Mouse (Mus musculus) myocyte (in vitro differentiated cells): ENCODE measurements around the gene Myb. TPM values are rescaled to one million over a fixed set of nuclear protein-coding genes. Genes with fewer than 3 reads are reported as not detected.

Experiments used
- H3K27me3 ChIP-seq: one replicate; pipeline ENCODE4 v1.6.1; 2011; ENCODE audit not compliant: control insufficient read depth, insufficient read depth, insufficient read length
- H3K36me3 ChIP-seq: one replicate; pipeline ENCODE4 v1.6.1; 2011; ENCODE audit not compliant: control insufficient read depth, insufficient read depth
- H3K4me2 ChIP-seq: one replicate; pipeline ENCODE4 v1.6.1; 2011; ENCODE audit warnings: low read depth, control low read depth
- H3K4me3 ChIP-seq: one replicate; pipeline ENCODE4 v1.5.1; 2011; ENCODE audit warnings: mild to moderate bottlenecking, control low read depth, moderate library complexity
- H3K79me2 ChIP-seq: one replicate; pipeline ENCODE4 v1.6.1; 2011; ENCODE audit not compliant: control insufficient read depth, insufficient read depth
- H3ac ChIP-seq: one replicate; pipeline ENCODE4 v1.6.1; 2011; ENCODE audit not compliant: control insufficient read depth, insufficient read length
- CEBPB ChIP-seq: IDR thresholded peaks from 2 replicates; pipeline ENCODE4 v1.6.1; 2011; ENCODE audit warnings: mild to moderate bottlenecking, moderate library complexity; ENCODE audit not compliant: poor library complexity, insufficient read depth, severe bottlenecking
- E2F4 ChIP-seq: IDR thresholded peaks from one replicate; pipeline ENCODE4 v1.6.1; 2011; ENCODE audit warnings: mild to moderate bottlenecking, control low read depth, moderate library complexity; ENCODE audit not compliant: insufficient read depth
- MAX ChIP-seq: IDR thresholded peaks from one replicate; pipeline ENCODE4 v1.6.1; 2011; ENCODE audit warnings: low read depth, mild to moderate bottlenecking, control low read depth
- MYOD1 ChIP-seq, 3 experiments: IDR thresholded peaks; one replicate each; pipeline ENCODE4 v1.6.1; 2011; ENCODE audit warnings: control low read depth in 2 of 3, low read depth in 2 of 3, mild to moderate bottlenecking in 2 of 3, moderate library complexity in 1 of 3; ENCODE audit not compliant: insufficient read length in 2 of 3, control insufficient read depth in 1 of 3
- MYOG ChIP-seq, 3 experiments: IDR thresholded peaks; one replicate each; pipeline ENCODE4 v1.6.1; 2011; ENCODE audit warnings: control low read depth in 2 of 3, low read depth in 2 of 3, mild to moderate bottlenecking in 2 of 3; ENCODE audit not compliant: insufficient read length in 2 of 3, control insufficient read depth in 1 of 3, insufficient read depth in 1 of 3
- POLR2A ChIP-seq: IDR thresholded peaks from one replicate; pipeline ENCODE4 v1.6.1; 2011; ENCODE audit warnings: low read depth, mild to moderate bottlenecking, control low read depth, moderate library complexity; ENCODE audit not compliant: insufficient read length
- POLR2AphosphoS2 ChIP-seq: IDR thresholded peaks from one replicate; pipeline ENCODE4 v1.6.1; 2011; ENCODE audit warnings: low read depth, control low read depth; ENCODE audit not compliant: insufficient read length
- REST ChIP-seq: IDR thresholded peaks from one replicate; pipeline ENCODE4 v1.6.1; 2011; ENCODE audit warnings: mild to moderate bottlenecking, control low read depth, moderate library complexity; ENCODE audit not compliant: insufficient read depth, insufficient read length
- SRF ChIP-seq: IDR thresholded peaks from one replicate; pipeline ENCODE4 v1.6.1; 2011; ENCODE audit warnings: low read depth; ENCODE audit not compliant: control insufficient read depth, insufficient read length
- TCF12 ChIP-seq: IDR thresholded peaks from one replicate; pipeline ENCODE4 v1.6.1; 2011; ENCODE audit warnings: mild to moderate bottlenecking, control low read depth; ENCODE audit not compliant: poor library complexity, insufficient read depth, severe bottlenecking
- TCF3 ChIP-seq: IDR thresholded peaks from one replicate; pipeline ENCODE4 v1.6.1; 2011; ENCODE audit warnings: low read depth, control low read depth; ENCODE audit not compliant: insufficient read length
- USF1 ChIP-seq: IDR thresholded peaks from one replicate; pipeline ENCODE4 v1.6.1; 2011; ENCODE audit warnings: low read depth, mild to moderate bottlenecking, control low read depth, moderate library complexity
- polyA plus RNA-seq: library from polyadenylated mRNA; unstranded; fragments of >200 nt; fragmentation: generic; extraction: Trizol; gene quantifications from one replicate; pipeline ENCODE4 v1.2.1, GENCODE M21; 2012; ENCODE audit warnings: missing spikeins

The Myb gene
- polyA plus RNA-seq, 1 experiment: 0.02 TPM

- peak overlapping the region; percentile 97 for H3K4me2 ChIP-seq
- peaks cover 38% of the 10 kb centered on the region for H3K27me3 ChIP-seq
- no peaks in the 10 kb centered on the region for H3K79me2 ChIP-seq
- TF ChIP-seq TCF3 (no peak), MYOG (IDR thresholded peaks at IDR 0.05; ENCODE audit: control insufficient read depth in 1 of 3, insufficient read depth in 1 of 3, insufficient read length in 2 of 3, low read depth in 2 of 3) (peak in 1 of 3 experiments; percentile 39), USF1 (no peak), MYOD1 (IDR thresholded peaks at IDR 0.05; ENCODE audit: control insufficient read depth in 1 of 3, insufficient read length in 2 of 3, low read depth in 2 of 3) (peak in 2 of 3 experiments; percentile 3 to 36), E2F4 (no peak), MAX (no peak), TCF12 (no peak), POLR2AphosphoS2 (no peak)
- no peaks in the 10 kb centered on the region for H3K36me3 ChIP-seq
- peak overlapping the region; percentile 17 for H3K4me3 ChIP-seq
- H3ac ChIP-seq: peak overlapping the region; percentile 20
Observed at GRCm38 (mm10) chr10:21159697-21160394, 938 bp downstream of the Myb start.

- TF ChIP-seq REST: no peak
- TF ChIP-seq E2F4: no peak
- TF ChIP-seq POLR2A: no peak
- peaks cover 38% of the 10 kb centered on the region for H3K27me3 ChIP-seq
- H3K4me3 ChIP-seq: peak overlapping the region; percentile 17
- H3K36me3 ChIP-seq: no peaks in the 10 kb centered on the region
- H3K4me2 ChIP-seq: peak overlapping the region; percentile 97
- H3ac ChIP-seq: peak overlapping the region; percentile 20
- H3K79me2 ChIP-seq: no peaks in the 10 kb centered on the region
Observed at GRCm38 (mm10) chr10:21158918-21159443, 1.8 kb downstream of the Myb start.

GRCm38 (mm10) chr10:21158111-21158917, 2.5 kb downstream of the Myb start:
- Histone ChIP-seq H3K79me2 (no peaks in the 10 kb centered on the region), H3K4me3 (peak overlapping the region; percentile 17), H3K36me3 (no peaks in the 10 kb centered on the region), H3K27me3 (peaks cover 38% of the 10 kb centered on the region), H3K4me2 (peak overlapping the region; percentile 97), H3ac (no peak overlapping the region)
- TF ChIP-seq MYOG (IDR thresholded peaks at IDR 0.05; ENCODE audit: control insufficient read depth in 1 of 3, insufficient read depth in 1 of 3, insufficient read length in 2 of 3, low read depth in 2 of 3) (no peak), POLR2AphosphoS2 (no peak), TCF12 (no peak), POLR2A (no peak), TCF3 (no peak), MAX (no peak), CEBPB (no peak), REST (no peak), E2F4 (no peak), MYOD1 (IDR thresholded peaks at IDR 0.05; ENCODE audit: control insufficient read depth in 1 of 3, insufficient read length in 2 of 3, low read depth in 2 of 3) (no peak), USF1 (no peak), SRF (no peak)

DNA sequence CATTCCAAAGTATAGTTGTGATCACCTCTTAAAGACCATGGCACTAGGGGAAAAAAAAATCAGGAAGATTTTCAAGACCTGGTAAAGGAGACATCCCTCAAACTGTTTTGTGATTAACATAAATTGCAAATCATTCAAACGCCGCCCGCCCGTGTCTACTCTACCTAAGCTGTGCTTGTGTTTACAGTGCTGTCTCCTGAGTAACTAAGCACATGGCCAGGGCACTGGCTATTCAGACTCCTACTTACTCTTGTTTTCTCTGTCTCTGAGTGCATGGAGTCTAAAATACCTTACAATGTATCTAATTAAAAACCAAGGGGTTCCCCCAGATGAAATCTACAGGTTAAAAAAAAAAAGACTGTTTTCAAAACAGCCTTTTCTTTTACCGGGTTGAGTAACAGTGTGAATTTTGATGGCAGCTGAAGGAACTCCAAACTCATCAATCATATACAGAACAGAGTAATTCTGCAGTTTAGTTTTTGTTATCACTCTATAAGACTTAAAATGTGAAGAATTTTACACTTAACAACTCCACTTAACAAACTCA, 3.8 kb downstream of the Myb start:
- no peaks in the 10 kb centered on the region for H3K36me3 ChIP-seq
- H3K4me3 ChIP-seq: no peak overlapping the region
- TF ChIP-seq MYOG (IDR thresholded peaks at IDR 0.05; ENCODE audit: control insufficient read depth in 1 of 3, insufficient read depth in 1 of 3, insufficient read length in 2 of 3, low read depth in 2 of 3): no peak
- no peak overlapping the region for H3ac ChIP-seq
- H3K4me2 ChIP-seq: no peak overlapping the region
- peaks cover 38% of the 10 kb centered on the region for H3K27me3 ChIP-seq
- H3K79me2 ChIP-seq: no peaks in the 10 kb centered on the region

DNA sequence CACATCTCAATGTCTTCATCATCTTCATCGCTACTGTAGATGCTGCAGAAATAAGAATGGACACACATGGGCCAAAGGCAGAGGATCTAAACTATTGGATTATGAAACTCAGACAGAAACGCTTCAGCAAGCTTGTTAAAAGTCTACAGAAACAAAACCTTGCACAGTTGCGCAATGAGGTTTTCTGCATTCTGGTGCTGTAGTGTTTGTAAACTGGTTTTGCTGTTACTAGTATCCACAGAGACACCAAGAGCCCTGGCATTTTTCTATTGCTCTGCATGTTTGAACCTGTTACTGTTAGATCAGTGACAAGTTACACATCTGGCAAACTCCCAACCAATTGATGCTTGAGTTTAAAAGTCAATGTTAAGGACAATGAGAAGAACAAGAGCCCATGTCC, 4.4 kb downstream of the Myb start:
- H3K4me2 ChIP-seq: no peak overlapping the region
- no peaks in the 10 kb centered on the region for H3K36me3 ChIP-seq
- TF ChIP-seq MAX (no peak), CEBPB (0 out of 2 replicates have a peak, but pooled peaks have one; percentile 20)
- H3ac ChIP-seq: no peak overlapping the region
- no peak overlapping the region for H3K4me3 ChIP-seq
- H3K27me3 ChIP-seq: peaks cover 34% of the 10 kb centered on the region
- H3K79me2 ChIP-seq: no peaks in the 10 kb centered on the region
